Mouse (Mus musculus): ENCODE measurements around the gene 4930539E08Rik. TPM values are rescaled to one million over a fixed set of nuclear protein-coding genes. Genes with fewer than 3 reads are reported as not detected.
A peak's percentile ranks its signal among the peaks of the same experiment; 100 is the strongest.

4930539E08Rik gene
- polyA plus RNA-seq, 1 experiment, result 4.9 TPM

DNA sequence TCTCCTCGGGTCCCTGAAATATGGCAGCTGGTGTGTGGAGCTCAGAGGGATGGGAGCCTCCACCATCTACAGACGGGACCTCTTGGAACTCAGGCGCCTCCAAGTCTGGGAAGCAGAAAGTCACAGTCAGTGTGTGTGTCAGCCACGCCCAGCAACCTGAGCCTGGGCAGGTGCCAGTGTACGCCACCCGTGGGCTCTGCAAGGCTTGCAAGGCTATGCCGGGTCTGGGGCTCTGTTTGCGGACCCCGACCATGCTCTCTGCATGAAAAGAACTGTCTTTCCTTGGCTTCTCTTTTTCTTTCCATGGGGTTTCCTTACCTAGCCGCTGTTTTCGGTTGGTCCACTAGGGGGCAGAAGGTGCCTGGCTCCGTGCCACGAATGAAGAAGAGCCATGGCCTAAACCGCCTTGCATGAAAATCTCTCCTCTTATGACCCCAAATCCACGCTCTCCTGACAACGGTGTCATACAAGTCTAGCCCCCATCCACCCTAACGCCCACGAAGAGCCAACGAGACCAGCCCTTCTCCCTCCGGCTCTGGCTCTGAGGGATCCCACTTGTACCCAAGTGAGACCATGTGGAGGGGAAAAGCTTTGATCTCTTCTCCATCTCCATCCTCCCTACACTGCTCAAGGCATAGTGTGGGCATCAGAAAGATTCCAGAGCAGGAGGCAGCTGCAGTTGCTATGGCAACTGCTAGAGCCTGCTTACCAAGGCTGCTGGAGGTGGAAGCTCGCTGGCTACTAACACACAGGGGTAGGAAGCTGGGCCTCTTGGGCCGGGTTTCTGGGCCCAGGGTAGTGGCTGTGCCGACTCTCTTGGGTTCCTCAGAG, 10.4 kb downstream of the 4930539E08Rik start:
- Histone ChIP-seq H3K4me3 (ENCODE audit: control insufficient read depth, low read depth, low read length) (peak overlapping the region; percentile 46), H3K27ac (ENCODE audit: control insufficient read depth, insufficient read depth, low read depth, low read length) (no peak overlapping the region), H3K27me3 (ENCODE audit: control insufficient read depth, insufficient read depth, low read length) (no peaks in the 10 kb centered on the region), H3K36me3 (ENCODE audit: control insufficient read depth, insufficient read depth, low read length) (no peaks in the 10 kb centered on the region), H3K4me1 (ENCODE audit: control insufficient read depth, insufficient read depth, low read length) (peaks cover 26% of the 10 kb centered on the region)
- peak; percentile 88; the same call in 1 of the 2 replicates for TF ChIP-seq CTCF (IDR thresholded peaks at IDR 0.05; ENCODE audit: control insufficient read depth, insufficient read depth, insufficient replicate concordance, low read depth, low read length)
- TF ChIP-seq POLR2A (IDR thresholded peaks at IDR 0.05; ENCODE audit: control insufficient read depth, low read depth, low read length), result no peak; the same call in 1 of the 2 replicates

DNA sequence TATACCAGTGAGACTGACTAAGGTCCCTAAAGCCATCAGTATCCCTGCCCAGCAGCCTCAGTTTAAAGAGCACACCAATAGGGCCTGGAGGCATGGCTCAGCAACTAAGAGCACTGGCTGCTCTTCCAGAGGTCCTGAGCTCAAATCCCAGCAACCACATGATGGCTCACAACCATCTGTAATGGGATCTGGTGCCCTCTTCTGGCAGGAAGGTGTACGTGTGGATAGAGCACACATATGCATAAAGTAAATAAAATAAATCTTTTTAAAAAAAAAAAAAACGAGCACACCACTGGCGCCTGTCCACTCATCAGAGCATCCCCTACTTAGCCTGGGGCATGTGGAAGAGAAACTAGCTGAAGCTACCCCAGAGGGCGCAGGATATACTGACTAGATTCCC, 13.6 kb downstream of the 4930539E08Rik start:
- Histone ChIP-seq H3K4me1 (ENCODE audit: control insufficient read depth, insufficient read depth, low read length) (peaks cover 29% of the 10 kb centered on the region), H3K36me3 (ENCODE audit: control insufficient read depth, insufficient read depth, low read length) (no peaks in the 10 kb centered on the region), H3K27ac (ENCODE audit: control insufficient read depth, insufficient read depth, low read depth, low read length) (no peak overlapping the region), H3K27me3 (ENCODE audit: control insufficient read depth, insufficient read depth, low read length) (no peaks in the 10 kb centered on the region), H3K4me3 (ENCODE audit: control insufficient read depth, low read depth, low read length) (no peak overlapping the region)
- no peak for TF ChIP-seq CTCF (IDR thresholded peaks at IDR 0.05; ENCODE audit: control insufficient read depth, insufficient read depth, insufficient replicate concordance, low read depth, low read length)
- no peak for TF ChIP-seq POLR2A (IDR thresholded peaks at IDR 0.05; ENCODE audit: control insufficient read depth, low read depth, low read length)

GRCm38 (mm10) chr17:28899427-28899826, 15.7 kb downstream of the 4930539E08Rik start:
- Histone ChIP-seq H3K36me3 (ENCODE audit: control insufficient read depth, insufficient read depth, low read length) (no peaks in the 10 kb centered on the region), H3K27ac (ENCODE audit: control insufficient read depth, insufficient read depth, low read depth, low read length) (peak overlapping the region; percentile 73), H3K27me3 (ENCODE audit: control insufficient read depth, insufficient read depth, low read length) (no peaks in the 10 kb centered on the region), H3K4me1 (ENCODE audit: control insufficient read depth, insufficient read depth, low read length) (peaks cover 22% of the 10 kb centered on the region), H3K4me3 (ENCODE audit: control insufficient read depth, low read depth, low read length) (peak overlapping the region; percentile 94)
- TF ChIP-seq CTCF (IDR thresholded peaks at IDR 0.05; ENCODE audit: control insufficient read depth, insufficient read depth, insufficient replicate concordance, low read depth, low read length) (no peak), POLR2A (IDR thresholded peaks at IDR 0.05; ENCODE audit: control insufficient read depth, low read depth, low read length) (peak; percentile 18; the same call in 1 of the 2 replicates)

GRCm38 (mm10) chr17:28898249-28898648, 16.9 kb downstream of the 4930539E08Rik start:
- no peaks in the 10 kb centered on the region for H3K27me3 ChIP-seq (ENCODE audit: control insufficient read depth, insufficient read depth, low read length)
- peaks cover 26% of the 10 kb centered on the region for H3K4me1 ChIP-seq (ENCODE audit: control insufficient read depth, insufficient read depth, low read length)
- H3K36me3 ChIP-seq (ENCODE audit: control insufficient read depth, insufficient read depth, low read length), result no peaks in the 10 kb centered on the region
- H3K27ac ChIP-seq (ENCODE audit: control insufficient read depth, insufficient read depth, low read depth, low read length), result no peak overlapping the region
- no peak for TF ChIP-seq POLR2A (IDR thresholded peaks at IDR 0.05; ENCODE audit: control insufficient read depth, low read depth, low read length)
- H3K4me3 ChIP-seq (ENCODE audit: control insufficient read depth, low read depth, low read length), result peak overlapping the region; percentile 94

DNA sequence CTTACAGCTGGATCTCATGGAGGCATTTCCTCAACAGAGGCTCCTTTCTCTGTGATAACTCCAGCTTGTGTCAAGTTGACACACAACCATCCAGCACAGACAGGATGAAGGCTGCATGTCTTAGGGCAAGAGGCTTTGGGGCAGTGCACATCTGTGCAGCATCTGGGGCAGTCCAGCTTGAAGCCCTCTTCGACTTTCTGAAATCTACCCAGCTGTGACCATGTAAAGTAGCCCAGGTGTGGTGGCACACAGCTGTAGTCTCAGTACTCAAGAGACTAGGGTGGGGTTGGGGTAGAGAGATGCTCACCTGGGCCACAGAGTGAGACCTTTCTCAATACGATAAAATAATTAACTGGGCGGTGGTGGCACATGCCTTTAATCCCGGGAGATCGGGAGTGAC, 17.3 kb downstream of the 4930539E08Rik start:
- Histone ChIP-seq H3K27me3 (ENCODE audit: control insufficient read depth, insufficient read depth, low read length) (no peaks in the 10 kb centered on the region), H3K4me3 (ENCODE audit: control insufficient read depth, low read depth, low read length) (no peak overlapping the region), H3K27ac (ENCODE audit: control insufficient read depth, insufficient read depth, low read depth, low read length) (no peak overlapping the region), H3K36me3 (ENCODE audit: control insufficient read depth, insufficient read depth, low read length) (no peaks in the 10 kb centered on the region), H3K4me1 (ENCODE audit: control insufficient read depth, insufficient read depth, low read length) (peaks cover 26% of the 10 kb centered on the region)
- TF ChIP-seq CTCF (IDR thresholded peaks at IDR 0.05; ENCODE audit: control insufficient read depth, insufficient read depth, insufficient replicate concordance, low read depth, low read length) (no peak), POLR2A (IDR thresholded peaks at IDR 0.05; ENCODE audit: control insufficient read depth, low read depth, low read length) (no peak)

DNA sequence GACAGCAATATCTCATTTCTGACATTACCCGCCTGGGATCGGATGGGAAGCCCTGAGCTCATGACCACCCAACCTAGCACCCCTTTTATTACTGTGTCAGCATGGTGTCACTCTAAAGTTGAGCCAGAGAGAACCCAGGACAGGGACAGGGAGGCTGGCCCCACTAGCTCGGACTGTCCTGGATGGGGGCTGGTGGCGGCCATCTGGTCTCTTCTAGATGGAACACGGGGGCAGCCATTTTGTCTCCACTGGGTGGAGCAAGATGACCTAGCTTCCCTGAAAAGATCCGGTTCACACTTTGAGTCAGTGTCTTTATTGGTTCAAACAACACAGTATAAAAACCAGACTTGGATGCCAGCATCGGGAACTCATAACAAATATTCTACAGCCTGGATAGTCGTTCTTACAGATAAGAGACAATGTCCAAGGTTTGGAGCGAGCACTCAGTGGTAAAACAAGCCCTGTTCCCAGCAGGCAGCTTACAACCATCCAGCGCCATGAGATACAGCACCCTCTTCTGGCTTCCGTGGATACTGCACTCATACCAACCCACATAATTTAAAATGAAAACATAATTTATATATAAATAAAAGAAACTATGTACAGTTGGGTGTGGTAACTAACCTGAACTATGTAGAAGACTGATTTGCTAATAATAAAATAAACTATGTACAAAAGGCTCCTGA, 18.9 kb downstream of the 4930539E08Rik start:
- TF ChIP-seq CTCF (IDR thresholded peaks at IDR 0.05; ENCODE audit: control insufficient read depth, insufficient read depth, insufficient replicate concordance, low read depth, low read length), result no peak
- no peak for TF ChIP-seq POLR2A (IDR thresholded peaks at IDR 0.05; ENCODE audit: control insufficient read depth, low read depth, low read length)
- Histone ChIP-seq H3K4me1 (ENCODE audit: control insufficient read depth, insufficient read depth, low read length) (peaks cover 26% of the 10 kb centered on the region), H3K27ac (ENCODE audit: control insufficient read depth, insufficient read depth, low read depth, low read length) (peak overlapping the region; percentile 81), H3K36me3 (ENCODE audit: control insufficient read depth, insufficient read depth, low read length) (no peaks in the 10 kb centered on the region), H3K4me3 (ENCODE audit: control insufficient read depth, low read depth, low read length) (peak overlapping the region; percentile 72), H3K27me3 (ENCODE audit: control insufficient read depth, insufficient read depth, low read length) (no peaks in the 10 kb centered on the region)

DNA sequence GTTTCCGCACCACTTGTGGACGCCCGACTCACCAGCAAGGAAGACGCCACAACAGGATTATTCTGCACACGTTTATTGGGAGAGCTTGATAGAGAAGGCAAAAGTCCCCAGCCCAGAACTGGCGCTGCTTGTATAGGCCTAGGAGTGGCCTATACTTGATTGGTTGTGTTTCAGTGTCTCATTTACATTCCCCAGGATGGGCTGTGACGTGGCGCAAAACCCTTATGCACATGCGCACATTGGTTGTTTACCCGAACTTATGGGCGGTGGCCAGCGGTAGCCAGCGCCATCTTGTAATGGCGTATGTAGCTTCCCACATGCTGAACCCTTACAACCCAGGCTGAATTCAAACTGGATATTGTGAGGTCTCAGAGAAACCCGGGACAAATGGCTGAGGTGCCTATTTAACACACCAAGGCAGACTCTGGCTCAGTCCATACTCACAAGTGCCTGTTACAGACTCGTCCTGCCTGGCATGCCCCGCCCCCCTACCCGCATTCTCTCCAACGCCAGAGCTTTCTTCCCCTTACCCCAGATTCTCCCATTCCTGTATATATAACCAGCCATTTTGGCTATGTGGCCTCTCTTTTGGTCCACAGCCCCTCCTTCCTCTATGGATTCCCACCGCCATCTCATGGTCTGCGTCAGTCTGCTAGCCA, 19.8 kb downstream of the 4930539E08Rik start:
- Histone ChIP-seq H3K27ac (ENCODE audit: control insufficient read depth, insufficient read depth, low read depth, low read length) (peak overlapping the region; percentile 81), H3K4me1 (ENCODE audit: control insufficient read depth, insufficient read depth, low read length) (peaks cover 26% of the 10 kb centered on the region), H3K36me3 (ENCODE audit: control insufficient read depth, insufficient read depth, low read length) (no peaks in the 10 kb centered on the region), H3K4me3 (ENCODE audit: control insufficient read depth, low read depth, low read length) (peak overlapping the region; percentile 72), H3K27me3 (ENCODE audit: control insufficient read depth, insufficient read depth, low read length) (no peaks in the 10 kb centered on the region)
- no peak for TF ChIP-seq CTCF (IDR thresholded peaks at IDR 0.05; ENCODE audit: control insufficient read depth, insufficient read depth, insufficient replicate concordance, low read depth, low read length)
- no peak; the same call in 1 of the 2 replicates for TF ChIP-seq POLR2A (IDR thresholded peaks at IDR 0.05; ENCODE audit: control insufficient read depth, low read depth, low read length)

All from testis, adult 2 months (tissue).